Mouse (Mus musculus): Measurements from ENCODE around the gene Foxred2.

Gene Foxred2

DNA sequence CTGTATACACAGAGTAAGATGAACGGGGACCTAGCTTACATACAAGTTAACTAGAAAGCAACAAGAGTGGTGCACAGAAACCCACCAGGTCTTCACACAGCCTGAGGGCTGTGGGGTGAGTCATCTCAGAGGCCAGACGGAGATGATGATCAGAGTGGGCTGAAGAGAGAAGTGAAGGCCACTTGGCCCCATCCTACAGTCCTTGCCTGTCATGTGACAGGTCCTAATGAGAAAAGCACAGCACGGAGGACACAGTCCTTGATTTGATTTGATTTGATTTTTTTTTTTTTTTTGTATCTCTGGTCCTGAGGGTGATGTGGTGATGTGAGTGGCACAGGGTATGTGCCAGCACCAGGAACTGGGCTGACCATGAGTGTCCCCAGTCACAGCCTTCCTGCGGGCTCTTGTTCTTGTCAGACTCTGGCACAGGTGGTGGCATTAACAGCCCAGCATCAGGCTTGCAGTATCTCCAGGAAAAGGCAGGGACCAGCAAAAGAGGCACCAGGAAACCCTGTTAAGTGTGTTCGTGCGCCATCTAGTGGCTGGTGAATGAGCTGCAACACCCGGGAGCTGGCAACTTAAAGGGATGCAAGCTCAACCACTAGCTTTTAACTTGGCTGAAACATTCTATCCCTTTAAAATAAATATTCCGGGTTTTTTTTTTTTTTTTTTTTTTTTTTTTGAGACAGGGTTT lies 39.5 kb downstream of the Foxred2 start:
- peak; percentile 93 for DNase-seq (ENCODE audit: low spot score in 2 of 2)

DNA sequence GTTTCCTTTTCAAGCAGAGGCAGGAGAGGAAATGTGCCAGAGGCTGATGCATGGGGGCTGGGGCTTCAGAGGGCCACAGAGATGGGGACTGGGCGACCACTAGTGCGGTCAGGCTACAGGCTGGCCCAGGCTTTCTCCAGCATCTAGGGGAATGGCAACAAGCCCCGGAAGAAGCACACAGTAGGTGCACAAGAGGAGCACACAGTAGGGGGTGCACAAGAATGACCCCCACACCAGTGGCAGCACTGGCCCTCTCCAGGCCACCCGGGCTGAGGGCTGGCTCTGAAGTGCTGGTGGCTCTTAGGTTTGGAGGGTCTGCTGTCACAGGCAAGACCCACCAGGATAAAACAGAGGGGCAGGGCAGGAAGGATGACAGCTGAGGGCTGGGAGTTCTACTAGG lies 41.2 kb downstream of the Foxred2 start:
- DNase-seq (ENCODE audit: low spot score in 2 of 2): no peak

DNA sequence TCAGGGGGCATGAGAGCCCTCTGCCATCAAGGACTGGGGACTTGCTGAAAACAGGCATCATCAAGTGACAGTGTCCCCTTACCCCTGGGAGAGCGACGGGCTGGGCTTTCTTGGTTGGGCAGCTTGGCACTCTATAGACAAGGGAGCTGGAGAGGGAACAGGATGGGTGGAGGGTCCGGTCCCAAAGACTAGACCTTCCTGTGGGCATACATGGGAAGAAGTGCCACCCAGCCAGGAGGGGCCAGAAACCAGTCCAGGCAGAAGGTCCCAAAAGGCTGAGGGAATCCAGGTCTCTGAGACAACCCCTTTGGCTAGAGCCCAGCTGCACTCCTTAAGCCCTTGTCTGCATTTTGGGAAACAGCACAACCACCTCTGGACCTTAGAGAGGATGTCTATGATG lies 42.0 kb downstream of the Foxred2 start:
- no peak for DNase-seq (ENCODE audit: low spot score in 2 of 2)

DNA sequence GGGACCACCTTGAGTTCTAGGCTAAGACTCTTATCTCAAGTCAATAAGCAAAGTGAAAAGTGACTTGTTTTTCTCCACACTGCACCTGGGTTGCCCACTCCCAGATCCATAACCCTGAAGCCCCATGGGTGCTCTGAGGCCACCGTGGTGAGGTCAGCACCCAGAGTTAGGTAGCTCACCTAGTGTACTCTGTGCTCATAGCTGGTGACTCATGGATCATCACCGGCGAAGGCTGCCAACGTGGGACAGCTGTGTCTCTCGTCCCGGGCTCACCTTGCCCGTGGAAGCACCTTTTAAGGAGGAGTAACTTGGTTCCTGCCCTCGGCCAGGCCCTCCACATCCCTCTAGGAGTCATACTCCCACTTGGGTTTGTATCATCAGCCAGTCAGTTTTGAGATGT lies 43.5 kb downstream of the Foxred2 start:
- DNase-seq (ENCODE audit: low spot score in 2 of 2): no peak

DNA sequence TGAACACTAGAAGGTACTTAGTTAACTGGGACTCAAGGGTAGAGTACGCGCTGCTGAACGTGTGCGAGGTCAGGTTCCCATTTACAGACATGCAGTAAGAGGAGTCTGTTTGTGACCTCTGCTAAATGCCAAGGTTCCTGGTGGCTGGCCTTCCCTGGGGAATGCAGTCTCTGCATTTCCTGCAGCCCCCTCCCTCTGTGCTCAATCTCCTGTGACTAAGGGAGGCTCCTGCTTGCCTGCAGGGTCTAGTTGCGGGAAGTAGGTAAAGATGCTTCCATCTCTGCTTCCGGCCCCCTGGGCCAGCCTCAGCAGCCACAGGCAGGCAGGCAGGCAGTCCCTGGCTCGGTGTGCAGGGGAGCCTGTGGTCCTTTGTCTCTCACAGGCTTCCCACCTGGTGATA lies 43.9 kb downstream of the Foxred2 start:
- DNase-seq (ENCODE audit: low spot score in 2 of 2): no peak

DNA sequence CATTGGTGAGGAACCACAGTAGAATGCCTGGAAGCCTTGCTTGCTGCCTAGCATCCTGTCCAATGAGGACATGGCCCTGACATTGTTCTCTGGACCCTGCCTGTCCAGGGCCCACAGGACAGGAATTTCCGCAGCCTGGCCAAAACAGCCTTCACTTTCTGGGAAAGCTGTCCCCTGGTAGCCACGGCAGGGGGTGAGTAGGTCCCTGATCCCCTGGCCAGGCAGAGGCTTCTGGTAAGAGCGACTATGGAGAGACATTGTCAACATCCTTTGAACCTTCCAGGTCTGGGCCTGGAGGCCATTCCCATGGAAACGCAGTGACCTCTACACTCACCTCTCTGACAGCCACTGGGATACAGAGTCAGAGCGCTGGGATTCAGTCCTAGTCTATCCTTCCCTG lies 44.5 kb downstream of the Foxred2 start:
- no peak for DNase-seq (ENCODE audit: low spot score in 2 of 2)

DNA sequence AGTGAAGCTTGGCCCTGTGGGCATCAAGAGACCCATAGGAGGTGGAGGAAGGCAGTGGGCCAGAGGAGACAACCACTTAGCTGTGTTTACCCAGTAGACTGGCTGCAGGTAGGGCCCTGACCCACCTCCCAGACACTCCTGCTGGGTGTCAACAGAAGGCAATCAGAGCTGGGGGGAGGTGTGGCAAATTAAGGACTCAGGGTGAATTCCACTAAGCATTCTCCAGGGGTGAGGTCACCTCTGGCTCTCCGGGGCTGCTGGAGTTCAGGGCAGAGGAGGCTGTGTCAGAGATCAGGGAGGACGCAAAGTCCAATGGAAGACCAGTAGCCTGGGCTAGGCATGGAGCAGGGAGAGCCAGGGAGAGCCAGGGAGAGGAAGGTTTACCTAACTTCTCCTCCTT lies 45.5 kb downstream of the Foxred2 start:
- DNase-seq (ENCODE audit: low spot score in 2 of 2): no peak

DNA sequence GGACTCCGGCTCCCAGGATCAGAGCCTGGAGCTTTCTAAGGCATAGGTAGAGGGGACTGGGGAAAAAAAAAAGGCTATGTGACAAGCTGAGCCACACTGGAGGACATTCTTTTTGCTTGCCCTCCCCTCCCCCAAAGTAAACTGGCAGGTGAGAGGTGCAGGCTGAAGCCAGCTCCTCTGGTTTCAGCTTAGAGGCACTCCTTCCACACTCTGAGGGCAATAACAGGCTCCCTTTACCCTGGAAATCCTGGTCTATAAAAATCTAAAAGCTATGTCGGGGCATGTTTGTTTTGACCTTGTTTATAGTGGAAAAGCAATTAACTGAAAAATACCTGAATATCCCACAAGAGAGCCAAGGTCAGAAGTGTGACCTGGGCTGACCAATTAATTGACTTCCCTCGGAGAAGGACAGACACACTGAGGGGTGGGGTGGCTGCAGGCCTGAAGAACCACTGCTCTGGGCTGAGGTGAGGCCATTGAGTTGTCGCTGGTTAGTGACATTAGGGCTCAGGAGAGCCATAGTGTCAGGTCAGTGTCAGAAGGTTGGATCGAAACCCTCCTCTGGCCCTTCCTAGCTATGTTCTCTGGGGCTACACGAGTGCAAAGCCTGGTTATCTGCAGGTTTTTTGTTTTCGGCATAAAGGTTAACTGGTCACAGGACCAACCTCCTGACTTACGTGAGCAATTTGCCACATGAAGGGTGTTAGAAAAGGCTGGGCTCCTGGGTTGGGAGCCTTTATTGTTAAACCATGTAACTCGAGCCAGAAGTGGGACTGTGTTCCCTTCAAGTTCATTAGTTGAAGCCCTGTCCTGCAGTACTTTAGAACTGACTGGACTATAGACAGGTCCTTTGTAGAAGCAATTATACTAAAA lies 48.6 kb downstream of the Foxred2 start:
- DNase-seq (ENCODE audit: low spot score in 2 of 2): no peak

DNA sequence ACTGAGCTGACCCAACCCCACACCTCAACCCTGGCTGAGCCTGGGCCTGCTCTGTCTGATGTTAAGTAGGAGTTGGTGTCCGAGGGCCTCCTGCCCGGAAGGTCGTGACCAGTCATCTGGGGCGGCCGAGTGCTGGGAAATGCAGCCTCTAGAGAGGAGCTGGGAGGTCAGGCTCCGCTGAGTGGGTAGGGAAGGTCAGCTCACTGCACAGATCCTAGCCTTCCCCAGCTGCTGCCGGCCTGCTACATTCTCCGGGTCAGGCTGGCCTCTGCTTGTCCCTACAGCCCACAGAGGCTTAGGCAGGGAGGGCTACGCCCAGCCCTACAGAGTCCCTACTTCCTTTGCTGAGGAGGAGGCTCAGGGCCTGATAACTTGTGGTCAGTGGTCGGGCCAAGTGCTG lies 50.0 kb downstream of the Foxred2 start:
- DNase-seq (ENCODE audit: low spot score in 2 of 2): no peak

DNA sequence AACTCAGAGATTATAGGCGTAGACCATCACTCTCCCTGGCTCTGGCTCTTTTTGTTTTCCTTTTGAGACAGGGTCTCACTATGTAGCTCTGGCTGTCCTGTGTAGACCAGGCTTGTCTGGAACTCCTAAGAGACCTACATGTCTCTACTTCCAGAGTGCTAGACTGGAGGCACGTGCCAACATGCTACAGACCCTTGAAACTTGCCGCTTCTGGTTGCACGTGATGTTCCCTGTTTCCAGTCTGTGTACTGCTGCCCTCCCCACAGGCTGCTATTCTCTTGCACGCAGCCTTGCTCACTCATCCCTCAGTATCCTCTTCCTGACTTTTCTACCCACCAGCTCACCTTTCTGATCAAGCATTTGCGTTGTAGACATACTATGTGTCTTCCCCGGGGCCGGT lies 50.4 kb downstream of the Foxred2 start:
- DNase-seq (ENCODE audit: low spot score in 2 of 2): no peak

DNA sequence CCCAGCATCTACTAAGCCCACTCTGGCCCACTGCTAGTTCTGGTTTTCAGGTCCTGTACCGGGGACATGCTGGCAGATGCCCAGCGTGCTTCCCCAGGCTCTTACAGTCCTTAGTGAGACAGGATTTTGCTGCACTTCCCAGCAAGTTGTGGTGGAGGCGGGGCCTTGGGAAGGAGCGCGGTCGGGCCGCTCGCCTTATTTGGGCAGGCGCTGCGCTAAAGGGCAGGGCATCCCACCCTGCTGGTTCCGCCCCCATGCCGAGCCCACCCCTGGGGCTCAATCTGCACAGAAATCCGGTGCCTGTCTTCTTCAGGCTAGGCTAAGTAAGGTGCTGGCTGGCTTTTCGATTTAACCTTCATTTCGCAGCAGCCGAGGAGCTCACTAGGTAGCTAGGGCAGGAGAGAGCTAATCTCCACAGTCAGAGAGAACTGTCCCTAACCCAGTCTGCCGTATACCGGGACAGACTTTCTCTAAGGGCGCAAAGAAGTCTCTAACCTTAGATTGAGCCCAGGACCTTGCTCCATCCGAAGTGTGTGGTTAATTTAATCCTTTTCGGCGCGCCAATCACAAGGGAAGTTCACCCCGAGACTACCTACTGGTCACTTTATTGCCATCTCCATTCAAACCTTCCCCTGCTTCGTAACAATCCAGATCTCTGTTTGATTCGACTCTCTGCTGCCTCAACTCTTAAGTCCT lies 51.1 kb downstream of the Foxred2 start:
- DNase-seq (ENCODE audit: low spot score in 2 of 2): peak; percentile 51 to 61

DNA sequence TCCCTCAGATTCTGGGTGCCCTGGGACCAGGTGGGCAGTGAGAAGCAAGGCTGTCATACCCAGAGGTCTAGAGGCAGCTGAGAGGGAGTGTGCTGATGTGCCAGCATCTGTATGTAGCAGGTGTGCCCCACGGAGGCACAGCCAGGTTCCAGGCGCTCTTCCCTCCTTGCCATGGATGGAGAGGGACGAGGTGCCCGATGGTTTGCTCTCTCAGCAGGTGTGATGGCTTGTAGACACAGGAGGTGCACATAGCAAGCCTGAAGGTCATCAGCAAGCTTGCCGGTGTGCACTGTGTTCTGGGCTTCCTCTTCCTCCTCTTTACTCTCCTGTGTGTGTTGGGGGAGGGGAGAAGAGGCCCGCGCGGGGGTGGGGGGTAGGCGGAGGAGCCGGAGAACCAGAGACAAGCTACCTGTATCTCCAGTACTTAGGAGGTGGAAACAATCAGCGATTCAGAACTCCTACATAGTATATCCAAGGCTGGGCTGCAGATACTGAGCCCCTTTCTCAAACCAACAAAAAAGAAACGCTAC lies 52.1 kb downstream of the Foxred2 start:
- DNase-seq (ENCODE audit: low spot score in 2 of 2): no peak

DNA sequence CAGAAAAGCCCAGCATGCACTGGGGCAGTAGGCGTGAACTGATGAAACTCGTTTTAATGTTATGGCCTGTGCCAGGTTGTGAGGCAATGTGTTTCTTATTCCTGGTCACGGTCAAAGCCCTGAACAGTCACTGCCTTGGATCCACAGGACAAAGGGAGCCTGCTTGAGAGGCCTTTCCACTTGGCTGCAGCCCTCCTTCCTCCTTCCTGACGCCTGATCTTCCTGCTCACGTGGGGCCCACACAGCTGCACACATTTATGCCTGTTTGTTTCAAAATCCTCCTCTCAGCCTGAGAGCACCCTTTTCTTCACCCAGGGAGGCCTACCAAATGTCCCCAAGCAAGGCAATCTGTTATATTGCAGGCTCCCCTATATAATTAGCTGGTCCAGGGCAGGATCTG lies 53.3 kb downstream of the Foxred2 start:
- DNase-seq (ENCODE audit: low spot score in 2 of 2): no peak

DNA sequence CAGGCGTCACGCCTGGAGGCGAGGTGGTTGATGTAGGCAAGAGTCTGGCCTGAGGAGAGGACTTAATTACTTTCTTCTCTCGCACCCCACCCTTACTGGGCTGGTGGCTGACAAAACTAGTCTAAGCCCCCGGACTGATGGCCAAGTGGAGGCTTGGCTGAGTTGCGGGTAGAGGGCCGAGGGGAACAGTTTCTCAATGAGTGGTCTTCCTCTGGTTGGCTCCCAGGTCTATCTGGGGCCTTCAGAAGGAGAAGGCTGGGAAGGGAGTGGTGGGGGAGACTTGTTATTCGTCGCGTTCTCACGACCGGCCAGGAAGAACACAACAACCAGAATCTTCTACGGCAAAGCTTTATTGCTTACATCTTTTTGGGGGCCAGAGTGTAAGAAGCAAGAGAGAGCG lies 61.6 kb downstream of the Foxred2 start:
- no peak for DNase-seq (ENCODE audit: low spot score in 2 of 2)

DNA sequence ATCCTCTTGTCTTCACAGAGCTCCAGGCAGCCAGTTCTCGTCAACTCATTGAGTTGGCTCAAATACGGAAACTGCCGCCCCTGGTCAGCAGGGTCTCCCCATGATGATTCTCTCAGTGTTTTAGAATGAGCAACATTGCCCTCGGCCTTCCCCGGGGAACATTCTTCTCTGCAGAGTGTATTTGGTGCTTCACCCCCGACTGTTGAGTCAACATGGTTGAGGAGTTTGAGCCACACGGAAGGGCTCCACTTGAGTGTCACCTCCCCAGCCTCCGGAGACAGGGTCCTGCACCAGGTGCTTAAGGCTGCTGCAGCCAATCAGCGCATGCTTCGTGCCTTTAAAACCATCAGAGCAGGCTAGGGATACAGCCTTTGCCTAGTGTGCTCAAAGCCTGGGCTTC lies 63.2 kb downstream of the Foxred2 start:
- DNase-seq (ENCODE audit: low spot score in 2 of 2): no peak

DNA sequence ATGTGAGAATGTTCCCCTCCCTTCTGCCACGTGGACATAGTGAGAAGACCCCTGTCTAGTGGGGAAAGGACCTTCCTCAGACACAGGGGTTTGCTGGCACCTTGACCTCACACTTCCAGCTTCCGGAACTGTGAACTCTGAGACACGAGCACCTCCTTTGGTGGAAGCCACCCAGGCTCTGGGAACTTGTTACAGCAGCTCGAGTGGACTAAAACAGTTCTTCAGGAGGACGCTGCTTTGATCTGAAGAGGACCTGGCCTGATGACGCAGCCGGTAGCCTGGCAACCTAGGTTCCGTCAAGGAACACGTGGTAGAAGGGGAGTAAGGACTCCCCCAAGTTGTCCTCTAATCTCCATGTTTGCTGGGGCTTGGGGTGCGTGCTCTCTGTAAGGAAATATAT lies 64.1 kb downstream of the Foxred2 start:
- no peak for DNase-seq (ENCODE audit: low spot score in 2 of 2)

DNA sequence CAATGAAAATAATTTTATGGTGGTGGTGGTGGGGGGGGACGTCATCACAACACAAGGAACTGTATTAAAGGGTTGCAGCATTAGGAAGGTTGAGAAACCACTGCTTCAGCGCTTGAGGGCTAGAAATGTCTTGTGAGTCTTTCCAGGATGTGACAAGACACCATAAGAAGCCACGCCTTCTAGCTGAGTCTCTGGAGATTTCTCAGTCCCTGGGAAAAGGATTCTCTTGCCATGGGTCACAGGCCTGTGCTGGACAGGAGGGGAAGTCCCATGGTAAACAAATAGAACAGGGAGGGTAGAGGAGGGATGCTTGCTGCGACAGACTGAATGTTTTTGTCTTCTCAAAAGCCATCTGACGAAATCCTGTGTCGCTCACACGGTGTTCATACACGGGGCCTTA lies 64.8 kb downstream of the Foxred2 start:
- DNase-seq (ENCODE audit: low spot score in 2 of 2): no peak
